Mouse (Mus musculus): ENCODE results near the gene Cdk14. TPM values are rescaled to one million over a fixed set of nuclear protein-coding genes. Genes with fewer than 3 reads are reported as not detected.

Cdk14 gene
- polyA plus RNA-seq, 1 experiment from 2014 or later = 16.1 TPM

DNA sequence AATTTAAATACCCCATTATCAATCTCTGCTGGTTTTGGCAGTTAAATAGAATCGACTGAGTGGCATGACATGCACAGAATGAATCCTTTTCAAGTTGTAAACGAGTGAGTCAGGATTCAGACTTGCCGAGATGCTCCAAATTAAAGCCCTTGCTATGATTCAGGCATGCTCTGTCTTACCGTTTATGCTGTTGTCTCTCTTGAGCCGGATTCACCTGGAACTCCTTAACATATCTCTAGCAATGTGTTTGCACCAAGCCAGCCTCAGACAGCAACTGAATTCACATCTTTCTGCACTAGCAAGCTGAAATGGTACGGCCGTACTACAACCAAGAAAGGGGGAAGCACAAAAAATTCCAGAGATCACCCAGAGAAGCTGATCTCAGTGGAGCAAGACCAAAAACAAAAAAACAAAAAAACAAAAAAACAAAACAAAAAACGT is 154.7 kb downstream of the Cdk14 start:
- 0 out of 2 replicates have a peak, but pooled peaks cover 7% of the 10 kb centered on the region for H3K4me1 ChIP-seq
- H3K27me3 ChIP-seq (ENCODE audit: low read depth, poor library complexity, severe bottlenecking) = no peaks in the 10 kb centered on the region
- no peak overlapping the region for H3K4me3 ChIP-seq
- no peaks in the 10 kb centered on the region for H3K9me3 ChIP-seq (replicated peaks)
- no peak overlapping the region for H3K27ac ChIP-seq
- no peak for DNase-seq (ENCODE audit: low spot score)
- 43% methylated on average over 8 of the region's 8 CpGs for WGBS
- no peaks in the 10 kb centered on the region for H3K36me3 ChIP-seq

DNA sequence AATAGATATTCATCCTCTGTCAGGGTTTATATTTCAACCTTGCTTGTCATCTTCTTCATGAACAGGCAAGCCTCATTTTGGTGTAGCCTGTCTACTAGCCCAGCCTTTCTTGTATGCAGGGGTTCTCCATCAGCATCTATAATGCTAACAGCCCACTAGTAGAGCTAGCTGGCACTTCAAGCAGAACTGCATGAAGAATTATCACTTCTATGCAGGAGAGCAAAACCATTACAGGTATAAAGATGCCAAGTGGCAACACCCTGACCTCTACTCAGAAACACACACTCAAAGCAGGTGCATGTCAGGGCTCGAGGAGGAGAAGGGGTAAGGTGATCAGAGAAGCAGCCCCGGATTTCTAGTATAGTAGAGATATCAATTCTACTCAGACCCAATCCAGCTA is 155.4 kb downstream of the Cdk14 start:
- Histone ChIP-seq H3K27me3 (ENCODE audit: low read depth, poor library complexity, severe bottlenecking) (no peaks in the 10 kb centered on the region), H3K27ac (no peak overlapping the region), H3K36me3 (no peaks in the 10 kb centered on the region), H3K9me3 (replicated peaks) (no peaks in the 10 kb centered on the region), H3K4me3 (no peak overlapping the region), H3K4me1 (0 out of 2 replicates have a peak, but pooled peaks cover 7% of the 10 kb centered on the region)
- WGBS = 86% methylated on average over 2 of the region's 2 CpGs
- DNase-seq (ENCODE audit: low spot score) = no peak

DNA sequence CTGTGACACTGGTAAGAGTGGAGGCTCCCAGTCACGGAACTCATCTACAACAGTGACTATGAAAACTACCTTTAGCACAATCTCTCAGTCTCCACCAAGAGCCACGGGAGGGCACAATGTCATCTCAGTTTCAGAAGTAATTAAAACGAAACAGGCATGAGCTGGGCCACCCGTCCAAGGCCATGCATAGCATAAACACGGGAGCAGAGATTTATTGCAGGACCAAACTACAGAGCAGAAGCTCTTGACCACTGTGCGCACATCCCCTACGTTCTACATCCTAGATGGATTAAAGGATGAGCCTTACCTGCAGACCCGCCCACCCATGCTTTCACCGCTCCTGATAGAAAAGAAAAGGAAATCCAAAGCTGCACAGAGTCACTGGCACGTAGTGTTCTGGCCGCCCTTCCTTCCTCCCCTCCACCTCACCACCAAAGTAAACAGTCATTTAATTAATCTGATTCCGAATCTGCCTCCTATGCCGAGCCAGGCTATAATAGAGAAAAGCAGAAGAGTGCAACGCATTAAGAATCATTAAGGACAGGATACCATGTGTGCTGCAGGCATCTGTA is 158.3 kb downstream of the Cdk14 start:
- DNase-seq (ENCODE audit: low spot score) = no peak
- WGBS = 71% methylated on average over 14 of the region's 14 CpGs
- H3K4me3 ChIP-seq = no peak overlapping the region
- no peak overlapping the region for H3K27ac ChIP-seq
- H3K9me3 ChIP-seq (replicated peaks) = no peaks in the 10 kb centered on the region
- 0 out of 2 replicates have a peak, but pooled peaks cover 7% of the 10 kb centered on the region for H3K4me1 ChIP-seq
- no peaks in the 10 kb centered on the region for H3K36me3 ChIP-seq
- H3K27me3 ChIP-seq (ENCODE audit: low read depth, poor library complexity, severe bottlenecking) = no peaks in the 10 kb centered on the region

DNA sequence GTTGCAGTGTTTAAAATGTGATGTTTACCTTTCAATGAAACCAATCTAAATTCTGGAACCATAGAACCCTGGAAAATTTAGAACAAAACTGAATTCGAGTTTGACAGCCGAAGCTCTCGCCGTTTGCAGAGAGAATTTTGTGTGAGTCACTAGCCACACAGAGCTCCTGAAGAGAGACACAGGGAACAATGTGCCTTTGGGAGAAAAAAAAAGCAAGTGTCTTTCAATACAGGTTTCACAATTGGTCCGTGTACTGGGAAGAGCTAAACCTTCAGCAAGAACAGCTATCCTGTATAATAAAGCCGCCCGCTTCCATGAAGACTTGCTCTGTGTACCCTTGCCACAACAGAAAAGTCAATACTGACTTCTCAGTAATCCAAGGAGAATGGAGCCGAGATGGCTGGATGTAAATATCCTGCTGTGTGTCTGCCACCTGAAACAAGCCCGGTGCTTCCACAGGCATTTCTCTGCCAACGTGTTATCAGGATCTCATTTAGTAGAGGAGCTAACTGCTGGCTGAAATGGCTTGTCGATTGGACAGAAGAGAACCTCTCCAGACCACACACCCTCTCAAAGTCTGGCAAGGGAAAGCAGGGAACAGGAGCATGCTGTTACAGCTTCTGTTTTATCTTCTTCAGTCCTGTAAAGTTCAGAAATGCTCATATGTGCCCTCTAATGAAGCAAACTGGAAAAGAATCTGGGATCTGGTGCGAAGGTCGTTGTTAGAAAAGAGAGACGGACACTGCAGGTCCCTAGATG is 159.0 kb downstream of the Cdk14 start:
- no peaks in the 10 kb centered on the region for H3K27me3 ChIP-seq (ENCODE audit: low read depth, poor library complexity, severe bottlenecking)
- no peaks in the 10 kb centered on the region for H3K36me3 ChIP-seq
- no peak overlapping the region for H3K4me3 ChIP-seq
- 0 out of 2 replicates have a peak, but pooled peaks cover 7% of the 10 kb centered on the region for H3K4me1 ChIP-seq
- no peaks in the 10 kb centered on the region for H3K9me3 ChIP-seq (replicated peaks)
- WGBS = 69% methylated on average over 14 of the region's 14 CpGs
- DNase-seq (ENCODE audit: low spot score) = no peak
- H3K27ac ChIP-seq = no peak overlapping the region

DNA sequence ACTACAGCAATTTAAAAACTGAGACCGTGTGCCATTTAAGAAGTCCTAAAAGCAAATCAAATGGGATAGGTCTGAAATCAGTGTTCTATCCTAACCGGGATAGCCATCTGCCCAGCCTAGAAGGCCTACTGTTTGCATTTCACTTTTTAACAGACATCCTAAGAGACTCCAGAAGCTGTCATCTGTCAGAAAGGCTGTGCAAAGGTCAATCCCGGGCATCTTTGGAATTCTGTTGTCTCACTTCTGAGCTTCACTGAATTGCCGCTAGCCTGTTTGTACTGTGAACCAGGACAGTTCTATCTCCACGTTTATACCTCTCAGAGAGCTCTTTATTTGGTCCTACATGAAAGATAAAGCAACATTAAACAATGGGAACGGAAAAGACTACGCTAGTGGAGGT is 159.8 kb downstream of the Cdk14 start:
- H3K36me3 ChIP-seq = no peaks in the 10 kb centered on the region
- DNase-seq (ENCODE audit: low spot score) = no peak
- 0 out of 2 replicates have a peak, but pooled peaks cover 7% of the 10 kb centered on the region for H3K4me1 ChIP-seq
- WGBS = 61% methylated on average over 7 of the region's 7 CpGs
- H3K27ac ChIP-seq = no peak overlapping the region
- H3K4me3 ChIP-seq = no peak overlapping the region
- H3K27me3 ChIP-seq (ENCODE audit: low read depth, poor library complexity, severe bottlenecking) = no peaks in the 10 kb centered on the region
- no peaks in the 10 kb centered on the region for H3K9me3 ChIP-seq (replicated peaks)

DNA sequence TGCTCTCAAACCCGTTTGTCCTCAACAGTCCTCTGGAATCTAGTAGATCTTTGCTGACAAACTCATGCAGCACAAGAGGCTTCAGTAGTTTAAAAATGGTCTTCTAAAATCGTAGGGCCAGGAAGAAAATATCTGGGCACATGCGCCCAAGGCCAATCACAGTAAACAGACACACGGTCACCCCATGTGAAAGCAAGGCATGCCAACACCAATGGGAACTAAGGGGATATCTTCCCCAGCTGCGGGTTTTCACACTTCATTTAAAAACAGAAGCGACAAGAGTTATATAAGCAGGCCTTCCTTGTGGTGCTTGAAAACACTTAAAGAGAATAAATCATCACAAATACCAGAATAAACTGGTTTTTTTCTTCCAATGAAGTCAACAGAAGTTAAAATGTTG is 165.7 kb downstream of the Cdk14 start:
- H3K27ac ChIP-seq = no peak overlapping the region
- no peak overlapping the region for H3K4me3 ChIP-seq
- H3K36me3 ChIP-seq = no peaks in the 10 kb centered on the region
- no peaks in the 10 kb centered on the region for H3K9me3 ChIP-seq (replicated peaks)
- H3K27me3 ChIP-seq (ENCODE audit: low read depth, poor library complexity, severe bottlenecking) = no peaks in the 10 kb centered on the region
- no peak for DNase-seq (ENCODE audit: low spot score)
- no peaks in the 10 kb centered on the region for H3K4me1 ChIP-seq
- WGBS = 89% methylated on average over 6 of the region's 6 CpGs

DNA sequence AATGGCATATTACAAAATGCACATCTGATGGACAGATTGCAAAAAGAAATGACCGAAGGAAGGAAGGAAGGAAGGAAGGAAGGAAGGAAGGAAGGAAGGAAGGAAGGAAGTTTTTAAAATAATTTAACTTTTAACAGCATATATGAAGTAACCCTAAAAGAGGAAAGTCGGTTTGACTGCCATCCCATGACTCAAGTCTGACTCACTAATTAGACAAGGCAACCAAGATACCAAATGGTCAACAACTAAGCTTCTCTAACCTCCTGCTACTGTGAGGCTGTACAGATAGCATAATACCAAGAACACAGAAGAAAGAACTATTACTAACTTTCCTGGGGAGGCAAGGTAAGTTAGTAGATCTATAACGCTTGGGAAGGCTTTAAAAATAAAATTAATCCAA is 166.9 kb downstream of the Cdk14 start:
- no peak for DNase-seq (ENCODE audit: low spot score)
- Histone ChIP-seq H3K4me3 (no peak overlapping the region), H3K36me3 (no peaks in the 10 kb centered on the region), H3K27ac (no peak overlapping the region), H3K27me3 (ENCODE audit: low read depth, poor library complexity, severe bottlenecking) (no peaks in the 10 kb centered on the region), H3K9me3 (replicated peaks) (no peaks in the 10 kb centered on the region), H3K4me1 (no peaks in the 10 kb centered on the region)
- WGBS = 92% methylated on average over 3 of the region's 3 CpGs

DNA sequence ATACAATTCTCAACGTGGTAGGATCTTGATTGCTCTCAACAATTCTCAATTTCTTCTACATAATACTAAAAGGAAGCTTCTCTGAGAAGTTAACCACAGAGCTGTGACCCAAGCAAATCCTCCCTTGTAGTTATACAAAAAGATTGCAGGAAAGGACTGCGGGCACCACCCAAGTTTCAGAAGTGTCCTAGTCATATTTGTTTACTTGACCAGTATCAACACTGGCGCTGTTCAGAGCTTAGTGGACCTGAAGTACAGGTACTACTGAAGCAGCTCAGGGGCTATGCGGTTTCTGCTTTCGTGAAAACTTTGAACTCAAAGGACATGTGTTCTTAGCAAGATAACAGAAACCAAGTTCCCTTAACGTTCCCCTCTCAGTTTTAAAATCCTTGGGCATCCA is 172.4 kb downstream of the Cdk14 start:
- no peaks in the 10 kb centered on the region for H3K9me3 ChIP-seq (replicated peaks)
- H3K4me3 ChIP-seq = no peak overlapping the region
- no peak overlapping the region for H3K27ac ChIP-seq
- WGBS = 93% methylated on average over 6 of the region's 6 CpGs
- no peaks in the 10 kb centered on the region for H3K27me3 ChIP-seq (ENCODE audit: low read depth, poor library complexity, severe bottlenecking)
- peaks cover 8% of the 10 kb centered on the region; the same call in 1 of the 2 replicates for H3K36me3 ChIP-seq
- no peak for DNase-seq (ENCODE audit: low spot score)
- 0 out of 2 replicates have a peak, but pooled peaks cover 3% of the 10 kb centered on the region for H3K4me1 ChIP-seq

DNA sequence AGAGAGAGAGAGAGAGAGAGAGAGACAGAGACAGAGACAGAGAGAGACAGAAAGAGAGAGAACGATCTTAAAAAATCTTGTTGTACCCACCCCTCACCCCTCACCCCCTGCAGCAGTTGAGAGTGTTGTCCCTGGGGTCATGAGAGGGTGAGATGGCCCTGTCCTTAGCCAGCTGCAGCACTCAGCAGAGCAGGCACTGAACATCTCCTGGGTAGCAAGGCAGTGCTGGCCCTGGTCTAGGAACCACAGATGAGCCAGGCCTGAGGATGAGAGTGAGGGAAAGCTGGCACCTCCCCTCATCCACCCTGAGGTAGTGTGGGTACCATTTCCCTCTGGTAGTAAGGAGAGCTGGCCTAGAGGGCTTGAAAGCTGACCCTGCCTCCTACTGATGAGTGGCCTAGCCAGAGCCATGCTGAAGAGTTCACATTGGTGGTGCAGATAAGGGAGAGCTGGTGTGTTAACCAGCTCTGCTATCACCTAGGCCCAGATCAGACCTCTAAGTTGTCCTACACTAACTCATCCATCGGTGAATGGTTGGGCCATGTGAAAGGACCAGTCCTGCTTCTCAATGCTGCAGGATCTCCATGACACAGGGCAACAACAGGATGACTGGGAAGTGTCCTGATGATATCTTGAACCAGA is 173.5 kb downstream of the Cdk14 start:
- H3K27ac ChIP-seq = no peak overlapping the region
- 95% methylated on average over 2 of the region's 2 CpGs for WGBS

DNA sequence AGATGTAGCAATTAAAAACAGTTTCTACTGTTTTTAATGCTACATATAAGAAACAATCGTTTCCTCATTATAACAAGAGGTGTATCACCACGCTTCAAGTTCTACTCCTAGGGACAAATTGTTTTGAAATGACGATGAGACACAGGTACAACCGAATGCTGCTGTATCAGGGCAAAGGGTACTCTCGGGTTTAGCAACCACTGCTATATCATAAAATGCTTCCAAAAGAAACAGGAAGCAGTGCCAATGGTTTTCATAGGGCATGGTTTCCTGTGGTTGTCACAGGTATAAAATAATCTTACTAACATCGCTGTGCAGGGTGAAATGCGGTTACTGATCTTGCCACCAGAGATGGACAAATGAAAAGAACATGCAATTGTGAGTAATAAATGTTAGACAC is 174.9 kb downstream of the Cdk14 start:
- no peak for DNase-seq (ENCODE audit: low spot score)
- Histone ChIP-seq H3K27ac (no peak overlapping the region), H3K27me3 (ENCODE audit: low read depth, poor library complexity, severe bottlenecking) (no peaks in the 10 kb centered on the region), H3K9me3 (replicated peaks) (no peaks in the 10 kb centered on the region), H3K4me3 (no peak overlapping the region), H3K4me1 (0 out of 2 replicates have a peak, but pooled peaks cover 3% of the 10 kb centered on the region), H3K36me3 (peaks cover 8% of the 10 kb centered on the region; the same call in 1 of the 2 replicates)
- WGBS = 92% methylated on average over 7 of the region's 7 CpGs

More for the DNA sequence above, 173.5 kb downstream of the Cdk14 start:
- H3K4me3 ChIP-seq = no peak overlapping the region
- no peak for DNase-seq (ENCODE audit: low spot score)
- no peaks in the 10 kb centered on the region for H3K9me3 ChIP-seq (replicated peaks)
- peaks cover 8% of the 10 kb centered on the region; the same call in 1 of the 2 replicates for H3K36me3 ChIP-seq
- H3K27me3 ChIP-seq (ENCODE audit: low read depth, poor library complexity, severe bottlenecking) = no peaks in the 10 kb centered on the region
- H3K4me1 ChIP-seq = 0 out of 2 replicates have a peak, but pooled peaks cover 3% of the 10 kb centered on the region

DNA sequence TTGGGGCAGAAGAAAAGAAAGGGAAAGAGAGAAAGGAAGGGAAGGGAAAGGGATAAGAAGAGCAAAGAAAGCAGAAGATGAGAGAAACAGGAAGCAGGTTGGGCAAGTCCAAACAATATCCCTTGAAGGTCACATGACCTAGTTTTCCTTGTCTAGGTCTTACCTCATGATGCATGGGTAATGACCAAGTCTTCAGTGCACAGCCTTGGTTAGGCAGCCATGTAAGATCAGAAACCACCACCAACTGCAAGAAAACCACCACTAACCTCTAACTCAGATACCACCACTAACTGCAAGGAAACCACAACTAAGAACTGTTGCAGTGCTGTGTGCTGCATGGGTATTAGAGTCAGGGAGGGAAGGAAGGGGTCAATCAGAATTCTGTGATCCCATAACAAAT is 176.5 kb downstream of the Cdk14 start:
- Histone ChIP-seq H3K27me3 (ENCODE audit: low read depth, poor library complexity, severe bottlenecking) (no peaks in the 10 kb centered on the region), H3K4me3 (no peak overlapping the region), H3K9me3 (replicated peaks) (no peaks in the 10 kb centered on the region), H3K27ac (no peak overlapping the region), H3K36me3 (peaks cover 8% of the 10 kb centered on the region; the same call in 1 of the 2 replicates), H3K4me1 (0 out of 2 replicates have a peak, but pooled peaks cover 3% of the 10 kb centered on the region)
- DNase-seq (ENCODE audit: low spot score) = no peak

DNA sequence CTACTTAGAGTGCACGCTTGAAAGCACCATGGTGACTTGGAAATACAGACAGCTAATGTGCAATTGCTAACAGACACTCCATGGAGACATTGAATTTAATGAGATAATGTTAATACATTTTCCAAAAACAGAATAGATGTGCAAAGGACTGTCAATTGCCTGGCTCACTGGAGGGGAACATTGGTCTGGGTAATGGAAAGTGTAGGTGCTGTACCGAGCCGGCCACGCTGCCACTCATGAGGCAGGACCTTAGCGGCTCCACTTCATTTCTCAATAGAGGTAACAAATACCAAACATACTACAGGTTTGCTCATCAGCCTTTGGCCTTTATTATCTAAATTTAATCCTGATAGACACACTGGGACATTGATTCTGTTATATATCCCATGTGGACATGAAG is 177.4 kb downstream of the Cdk14 start:
- H3K27ac ChIP-seq = no peak overlapping the region
- H3K27me3 ChIP-seq (ENCODE audit: low read depth, poor library complexity, severe bottlenecking) = no peaks in the 10 kb centered on the region
- H3K4me1 ChIP-seq = 0 out of 2 replicates have a peak, but pooled peaks cover 3% of the 10 kb centered on the region
- WGBS = 94% methylated on average over 5 of the region's 5 CpGs
- no peaks in the 10 kb centered on the region for H3K9me3 ChIP-seq (replicated peaks)
- no peak overlapping the region for H3K4me3 ChIP-seq
- no peak for DNase-seq (ENCODE audit: low spot score)
- H3K36me3 ChIP-seq = peaks cover 12% of the 10 kb centered on the region

DNA sequence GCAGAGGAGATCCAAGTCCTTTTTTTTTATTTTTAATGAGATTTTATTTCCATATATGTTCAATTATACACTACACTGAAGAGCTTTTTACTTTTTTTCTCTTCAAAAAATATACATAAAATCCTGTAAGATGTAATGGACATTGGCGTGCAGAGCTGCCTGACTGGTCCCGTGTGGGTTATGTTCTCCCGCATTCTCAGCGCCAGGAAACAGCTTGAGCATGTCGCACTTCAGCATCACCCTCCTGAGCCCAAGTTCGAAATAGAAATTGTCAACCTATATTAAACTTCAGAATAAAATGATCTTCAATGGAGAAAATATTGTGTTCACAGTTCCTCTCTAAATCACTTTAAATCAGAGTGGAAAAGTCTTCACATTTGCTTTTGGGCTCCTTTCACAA is 179.0 kb downstream of the Cdk14 start:
- Histone ChIP-seq H3K27me3 (ENCODE audit: low read depth, poor library complexity, severe bottlenecking) (no peaks in the 10 kb centered on the region), H3K4me3 (no peak overlapping the region), H3K27ac (no peak overlapping the region), H3K9me3 (replicated peaks) (no peaks in the 10 kb centered on the region; the same call in 1 of the 2 replicates), H3K36me3 (peaks cover 12% of the 10 kb centered on the region), H3K4me1 (no peaks in the 10 kb centered on the region)
- 92% methylated on average over 6 of the region's 6 CpGs for WGBS
- no peak for DNase-seq (ENCODE audit: low spot score)
